16 mouse cellular contexts compared by ENCODE assay signal in the genomic region with DNA sequence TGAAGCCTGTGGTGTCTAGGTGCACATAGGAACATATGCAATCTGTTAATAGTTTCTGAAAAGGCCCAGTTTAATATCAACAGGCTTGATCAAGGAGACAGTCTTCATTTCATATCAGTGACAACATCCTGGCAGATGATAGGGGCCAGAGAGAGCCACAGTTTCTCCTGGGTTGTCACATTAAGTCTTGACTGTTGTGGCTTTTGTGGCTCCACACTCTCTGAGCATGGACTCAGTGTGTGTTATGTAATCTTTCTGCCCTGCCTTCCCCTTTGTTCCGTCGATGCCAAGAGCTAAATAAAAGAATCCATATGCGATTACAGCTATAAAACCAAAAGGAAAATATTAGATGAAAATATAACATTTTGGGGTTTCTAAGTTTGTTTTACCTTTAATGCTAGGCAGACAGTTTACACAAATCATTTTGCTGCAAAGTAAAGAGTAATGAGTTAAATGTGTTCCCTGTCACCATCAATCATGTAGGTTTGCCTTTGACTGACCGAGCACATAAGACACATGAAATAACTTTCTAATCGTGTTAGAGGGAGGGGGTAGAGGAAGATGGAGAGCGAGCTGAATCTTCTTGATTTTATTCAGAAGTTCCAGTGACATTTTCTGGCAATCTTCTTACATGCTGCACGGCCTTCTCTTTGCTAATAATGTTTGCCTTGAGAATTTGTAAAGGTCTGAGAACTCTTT.
"Had no signal": no experiment of that assay in that cellular context is flagged by ENCODE, and none has a peak within 500 bp of the region (broad histone marks: within the 10 kb centered on the region; RNA-seq: fewer than 3 reads in every experiment).

No protein-coding gene starts in this region.

- H3K27ac ChIP-seq: kidney, embryonic 15.5 days; limb, embryonic 10.5 days; limb, embryonic 13.5 days; liver, embryonic 12.5 days; liver, embryonic 15.5 days had no signal

- H3K9me3 ChIP-seq: kidney, embryonic 15.5 days; limb, embryonic 10.5 days; limb, embryonic 13.5 days; liver, embryonic 12.5 days; liver, embryonic 15.5 days; lung, embryonic 15.5 days had no signal

- H3K4me3 ChIP-seq: kidney, embryonic 15.5 days; limb, embryonic 10.5 days; limb, embryonic 13.5 days; liver, embryonic 12.5 days; liver, embryonic 15.5 days; lung, embryonic 15.5 days had no signal

- DNase-seq: kidney, postnatal 10 days; kidney, postnatal 36 days; liver; lung, adult 18-20 months; lung, postnatal 10 days; lung, postnatal 36 days; midbrain, embryonic 14.5 days; thymus, adult 18-20 months; thymus, postnatal 4 days had no signal

- H3K36me3 ChIP-seq: kidney, embryonic 15.5 days; limb, embryonic 10.5 days; limb, embryonic 13.5 days; liver, embryonic 12.5 days; liver, embryonic 15.5 days; lung, embryonic 15.5 days had no signal

- H3K27me3 ChIP-seq: kidney, embryonic 15.5 days; limb, embryonic 13.5 days; liver, embryonic 12.5 days; liver, embryonic 15.5 days; lung, embryonic 15.5 days had no signal

- ATAC-seq: liver, embryonic 12.5 days had no signal

- H3K4me1 ChIP-seq: limb, embryonic 10.5 days; limb, embryonic 13.5 days; liver, embryonic 12.5 days; liver, embryonic 15.5 days; lung, embryonic 15.5 days had no signal

- H3K4me2 ChIP-seq: kidney, embryonic 15.5 days; limb, embryonic 13.5 days; liver, embryonic 12.5 days; liver, embryonic 15.5 days; lung, embryonic 15.5 days; midbrain, embryonic 11.5 days had no signal

- H3K9ac ChIP-seq: kidney, embryonic 15.5 days; limb, embryonic 13.5 days; liver, embryonic 12.5 days; liver, embryonic 15.5 days; lung, embryonic 15.5 days had no signal
